Mouse (Mus musculus) macrophage (primary cell): ENCODE data around the gene Siglec1. TPM values are rescaled to one million over a fixed set of nuclear protein-coding genes. Genes with fewer than 3 reads are reported as not detected.

ENCODE experiments used
- H3K27ac ChIP-seq: fragments of 350-480 bp; formaldehyde crosslinking; 2 replicates; pipeline ENCODE4 v1.9.0; 2021
- H3K36me3 ChIP-seq: fragments of 350-480 bp; formaldehyde crosslinking; 2 replicates; pipeline ENCODE4 v1.9.0; 2021; ENCODE audit errors: inconsistent target
- H3K4me3 ChIP-seq: fragments of 350-480 bp; formaldehyde crosslinking; 2 replicates; pipeline ENCODE4 v1.9.0; 2021; ENCODE audit errors: inconsistent target
- H3K79me2 ChIP-seq: fragments of 350-480 bp; formaldehyde crosslinking; 2 replicates; pipeline ENCODE4 v1.9.0; 2021; ENCODE audit errors: inconsistent target
- WGBS: methylation state at CpG from one replicate; pipeline ENCODE4 v1.1.7; 2026; ENCODE audit warnings: inconsistent platforms; ENCODE audit not compliant: missing documents; 5-methylcytosine and 5-hydroxymethylcytosine counted together
- polyA plus RNA-seq: library from polyadenylated mRNA; stranded (reverse); fragments of 250-400 nt; gene quantifications from 3 replicates; pipeline ENCODE4 v1.2.4, GENCODE M21; 2018; ENCODE audit warnings: inconsistent platforms
- total RNA-seq, 78 experiments: library from RNA; depleted of rRNA; stranded (reverse); fragments of 250-400 nt; gene quantifications; 1 replicate in 9 of 78; 2 replicates in 24 of 78; 3 replicates in 43 of 78; 4 replicates in 2 of 78; pipeline ENCODE4 v1.2.4; 2018; ENCODE audit warnings: inconsistent platforms in 56 of 78

Siglec1 gene
- total RNA-seq (2018; cell fraction: chromatin; rRNA removed): 100 to 1,000 TPM in 19 of 26 experiments, 10 to 100 TPM in 7; 15.9 to 534 (median 152) TPM
- 100 to 1,000 TPM in 12 of 26 experiments, 10 to 100 TPM in 14; 43.7 to 224 (median 98.7) TPM for total RNA-seq (2018; cell fraction: cytosol; rRNA removed)
- total RNA-seq (2018; cell fraction: nucleus; rRNA removed): 100 to 1,000 TPM in 23 of 26 experiments, 10 to 100 TPM in 3; 41.8 to 676 (median 240) TPM
- 63.7 to 152 TPM (median 102 TPM) in 3 replicates for polyA plus RNA-seq

- peak within 1 kb of the TSS; percentile 33 for H3K4me3 ChIP-seq
- peaks cover 30% of the 10 kb centered on the region; the same call in 1 of the 2 replicates for H3K36me3 ChIP-seq
- peaks cover 41% of the 10 kb centered on the region for H3K79me2 ChIP-seq
- H3K27ac ChIP-seq: peak within 1 kb of the TSS; percentile 100
- 46% methylated on average over 11 of the region's 11 CpGs for WGBS
Measured at GRCm38 (mm10) chr2:131086667-131087390, at the start of gene Siglec1. Siglec1 (minus strand) TSS chr2:131086765.

- Histone ChIP-seq H3K4me3 (no peak overlapping the region), H3K27ac (no peak overlapping the region), H3K79me2 (no peaks in the 10 kb centered on the region), H3K36me3 (no peaks in the 10 kb centered on the region)
- 92% methylated on average over 11 of the region's 11 CpGs for WGBS
Measured at GRCm38 (mm10) chr2:131135521-131136139, 49.1 kb upstream of the Siglec1 start.

- WGBS: 85% methylated on average over 7 of the region's 8 CpGs
- Histone ChIP-seq H3K36me3 (no peaks in the 10 kb centered on the region), H3K79me2 (no peaks in the 10 kb centered on the region), H3K27ac (no peak overlapping the region), H3K4me3 (no peak overlapping the region)
Measured at GRCm38 (mm10) chr2:131134826-131135400, 48.3 kb upstream of the Siglec1 start.

- Histone ChIP-seq H3K36me3 (no peaks in the 10 kb centered on the region), H3K27ac (no peak overlapping the region), H3K4me3 (no peak overlapping the region), H3K79me2 (no peaks in the 10 kb centered on the region)
- 13% methylated on average over 1 of the region's 1 CpGs for WGBS
Measured at GRCm38 (mm10) chr2:131134381-131134780, 47.8 kb upstream of the Siglec1 start.

GRCm38 (mm10) chr2:131132930-131133547 lies 46.5 kb upstream of the Siglec1 start, which contains the start of gene Gm11037:
Gm11037 (plus strand) TSS chr2:131133497.
- Histone ChIP-seq H3K79me2 (no peaks in the 10 kb centered on the region), H3K36me3 (no peaks in the 10 kb centered on the region), H3K27ac (no peak within 1 kb of the TSS), H3K4me3 (no peak within 1 kb of the TSS)
- WGBS: 98% methylated on average over 9 of the region's 9 CpGs

GRCm38 (mm10) chr2:131132111-131132888 lies 45.7 kb upstream of the Siglec1 start:
- 91% methylated on average over 10 of the region's 10 CpGs for WGBS
- H3K4me3 ChIP-seq: no peak overlapping the region
- H3K79me2 ChIP-seq: no peaks in the 10 kb centered on the region
- H3K36me3 ChIP-seq: no peaks in the 10 kb centered on the region
- H3K27ac ChIP-seq: no peak overlapping the region

- WGBS: 91% methylated on average over 2 of the region's 2 CpGs
- H3K36me3 ChIP-seq: no peaks in the 10 kb centered on the region
- H3K27ac ChIP-seq: no peak overlapping the region
- no peaks in the 10 kb centered on the region for H3K79me2 ChIP-seq
- no peak overlapping the region for H3K4me3 ChIP-seq
Measured at GRCm38 (mm10) chr2:131130849-131131248, 44.3 kb upstream of the Siglec1 start.

- 90% methylated on average over 5 of the region's 5 CpGs for WGBS
- no peak overlapping the region for H3K27ac ChIP-seq
- no peaks in the 10 kb centered on the region for H3K79me2 ChIP-seq
- no peak overlapping the region for H3K4me3 ChIP-seq
- no peaks in the 10 kb centered on the region for H3K36me3 ChIP-seq
Measured at GRCm38 (mm10) chr2:131129836-131130235, 43.3 kb upstream of the Siglec1 start.

- Histone ChIP-seq H3K27ac (no peak overlapping the region), H3K36me3 (no peaks in the 10 kb centered on the region), H3K4me3 (no peak overlapping the region), H3K79me2 (no peaks in the 10 kb centered on the region)
- 81% methylated on average over 3 of the region's 3 CpGs for whole genome bisulfite sequencing
Measured at GRCm38 (mm10) chr2:131128636-131129157, 42.1 kb upstream of the Siglec1 start.

GRCm38 (mm10) chr2:131128211-131128610 lies 41.6 kb upstream of the Siglec1 start:
- Histone ChIP-seq H3K4me3 (no peak overlapping the region), H3K79me2 (no peaks in the 10 kb centered on the region), H3K36me3 (no peaks in the 10 kb centered on the region), H3K27ac (no peak overlapping the region)
- 90% methylated on average over 5 of the region's 5 CpGs for WGBS

GRCm38 (mm10) chr2:131127161-131127730 lies 40.7 kb upstream of the Siglec1 start, which contains the start of gene Hspa12b:
Hspa12b (plus strand) TSS chr2:131127280.
- 7% methylated on average over 28 of the region's 28 CpGs for WGBS
- Histone ChIP-seq H3K79me2 (no peaks in the 10 kb centered on the region), H3K36me3 (no peaks in the 10 kb centered on the region), H3K27ac (no peak within 1 kb of the TSS), H3K4me3 (no peak within 1 kb of the TSS)

GRCm38 (mm10) chr2:131125964-131126815 lies 39.6 kb upstream of the Siglec1 start:
- no peaks in the 10 kb centered on the region for H3K79me2 ChIP-seq
- H3K4me3 ChIP-seq: no peak overlapping the region
- H3K36me3 ChIP-seq: no peaks in the 10 kb centered on the region
- H3K27ac ChIP-seq: no peak overlapping the region
- WGBS: 88% methylated on average over 9 of the region's 9 CpGs
